Mouse (Mus musculus): ENCODE data around the gene Wnk4. TPM values are rescaled to one million over a fixed set of nuclear protein-coding genes. Genes with fewer than 3 reads are reported as not detected.

Gene Wnk4
- polyA plus RNA-seq, 1 experiment from 2014 or later, result 5.7 TPM

DNA sequence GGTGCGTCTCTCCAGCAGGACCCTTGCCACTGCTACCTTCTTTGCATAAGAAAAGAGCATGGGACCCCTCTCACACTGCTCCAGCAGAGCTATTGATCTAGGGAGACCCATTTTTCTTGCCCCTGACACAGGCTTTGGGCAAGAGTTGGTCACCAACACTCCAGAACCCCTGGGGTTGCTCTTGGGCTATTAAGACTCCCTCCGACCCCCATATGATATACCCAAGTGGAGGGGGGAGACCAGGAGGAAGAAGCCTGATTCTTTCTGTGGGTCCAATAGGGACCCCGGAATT is 3.6 kb downstream of the Wnk4 start:
- Histone ChIP-seq H3K27ac (no peak overlapping the region), H3K9ac (no peak overlapping the region), H3K4me1 (peaks cover 56% of the 10 kb centered on the region), H3K9me3 (no peaks in the 10 kb centered on the region), H3K27me3 (peaks cover 70% of the 10 kb centered on the region), H3K4me3 (replicated peaks) (peak overlapping the region; percentile 10; the same call in 1 of the 2 replicates), H3K36me3 (replicated peaks) (no peaks in the 10 kb centered on the region), H3K4me2 (no peak overlapping the region)
- ATAC-seq (ENCODE audit: low FRiP score), result no peak
- WGBS, result 3% methylated on average over 3 of the region's 3 CpGs

DNA sequence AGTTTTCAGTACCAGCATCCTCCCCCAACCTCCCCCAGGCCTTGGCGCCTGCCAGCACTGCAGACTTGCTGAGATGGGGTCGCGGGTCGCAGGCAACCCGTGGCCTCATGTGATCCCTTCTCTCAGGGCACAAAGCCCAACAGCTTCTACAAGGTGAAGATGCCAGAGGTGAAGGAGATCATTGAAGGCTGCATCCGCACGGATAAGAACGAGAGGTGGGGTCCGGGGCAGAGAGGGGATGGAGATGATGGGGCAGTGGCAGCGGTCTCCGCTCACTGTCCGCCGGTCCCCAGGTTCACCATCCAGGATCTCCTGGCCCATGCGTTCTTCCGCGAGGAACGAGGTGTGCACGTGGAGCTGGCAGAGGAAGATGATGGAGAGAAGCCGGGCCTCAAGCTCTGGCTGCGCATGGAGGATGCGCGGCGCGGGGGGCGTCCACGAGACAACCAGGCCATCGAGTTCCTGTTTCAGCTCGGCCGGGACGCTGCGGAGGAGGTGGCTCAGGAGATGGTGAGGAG is 4.6 kb downstream of the Wnk4 start:
- Histone ChIP-seq H3K4me1 (peaks cover 47% of the 10 kb centered on the region), H3K9me3 (no peaks in the 10 kb centered on the region), H3K27me3 (peaks cover 77% of the 10 kb centered on the region), H3K4me2 (peak overlapping the region; percentile 54), H3K4me3 (replicated peaks) (peak overlapping the region; percentile 32), H3K36me3 (replicated peaks) (no peaks in the 10 kb centered on the region), H3K27ac (no peak overlapping the region), H3K9ac (no peak overlapping the region)
- WGBS, result 2% methylated on average over 31 of the region's 31 CpGs
- ATAC-seq (ENCODE audit: low FRiP score), result no peak

DNA sequence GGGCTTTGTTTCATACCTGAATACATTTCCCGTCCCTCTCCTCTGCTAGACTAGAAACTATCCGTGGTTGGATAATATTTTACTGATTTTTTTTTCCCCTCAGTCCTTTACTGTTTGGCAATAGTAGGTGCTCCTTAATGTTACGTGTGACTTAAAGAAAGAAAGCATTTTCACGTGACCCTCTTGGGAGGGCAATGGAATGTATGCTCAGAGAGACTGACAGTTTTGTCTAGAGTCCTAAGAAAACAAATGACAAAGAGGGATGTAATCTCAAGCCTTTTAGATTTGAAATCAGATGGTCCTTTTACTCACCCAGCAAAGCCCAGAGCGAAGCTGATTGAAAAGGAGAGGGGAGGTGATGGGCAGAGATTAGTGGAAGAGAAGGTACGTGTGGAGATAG is 5.5 kb downstream of the Wnk4 start:
- no peak overlapping the region for H3K27ac ChIP-seq
- H3K9me3 ChIP-seq, result no peaks in the 10 kb centered on the region
- no peak overlapping the region for H3K9ac ChIP-seq
- H3K4me2 ChIP-seq, result no peak overlapping the region
- H3K4me1 ChIP-seq, result peaks cover 38% of the 10 kb centered on the region
- no peak for ATAC-seq (ENCODE audit: low FRiP score)
- 17% methylated on average over 6 of the region's 6 CpGs for WGBS
- H3K36me3 ChIP-seq (replicated peaks), result no peaks in the 10 kb centered on the region
- H3K27me3 ChIP-seq, result peaks cover 77% of the 10 kb centered on the region
- H3K4me3 ChIP-seq (replicated peaks), result no peak overlapping the region

DNA sequence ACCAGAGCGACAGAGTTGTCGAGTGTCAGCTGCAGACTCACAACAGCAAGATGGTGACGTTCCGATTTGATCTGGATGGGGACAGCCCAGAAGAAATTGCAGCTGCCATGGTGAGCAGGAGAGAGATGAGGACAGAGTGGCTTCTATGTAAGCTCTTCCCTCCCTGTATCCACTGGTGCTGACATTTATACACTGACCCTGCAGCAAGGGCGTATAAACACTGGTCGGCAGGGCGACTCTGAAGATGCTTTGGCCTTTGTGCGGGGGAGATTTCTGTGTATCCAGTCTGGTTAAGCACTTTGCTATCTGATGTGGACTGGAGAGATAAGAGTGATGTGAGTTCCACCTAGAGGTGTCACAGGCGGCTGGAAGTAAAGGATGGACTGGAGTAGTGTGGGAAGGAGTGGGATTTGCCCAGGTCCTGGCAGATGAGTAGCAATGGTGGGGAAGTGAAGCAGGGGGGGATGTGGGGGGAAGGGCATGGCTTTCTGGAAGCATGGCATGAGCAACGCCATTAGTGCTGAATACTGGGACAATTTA is 9.3 kb downstream of the Wnk4 start:
- WGBS, result 33% methylated on average over 10 of the region's 10 CpGs
- H3K9ac ChIP-seq, result no peak overlapping the region; the same call in 1 of the 2 replicates
- H3K27ac ChIP-seq, result no peak overlapping the region

DNA sequence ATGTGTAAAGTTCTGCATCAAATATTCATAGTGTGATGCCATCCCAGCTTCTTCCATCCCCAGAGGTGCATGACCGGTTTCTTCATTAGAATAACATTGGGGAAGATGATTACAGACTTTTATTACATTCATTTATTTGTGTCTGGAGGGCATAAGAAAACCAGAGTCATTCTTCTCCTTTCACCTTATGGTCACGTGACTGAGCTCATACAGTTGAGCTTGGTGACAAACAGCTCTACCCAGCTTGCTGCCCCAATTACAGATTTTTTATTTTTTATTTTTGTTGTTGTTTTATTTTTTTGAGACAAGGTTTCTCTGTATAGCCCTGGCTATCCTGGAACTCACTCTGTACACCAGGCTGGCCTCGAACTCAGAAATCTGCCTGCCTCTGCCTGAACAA is 12.1 kb downstream of the Wnk4 start:
- Histone ChIP-seq H3K4me2 (no peak overlapping the region), H3K9me3 (no peaks in the 10 kb centered on the region), H3K27ac (no peak overlapping the region), H3K27me3 (peaks cover 26% of the 10 kb centered on the region; the same call in 1 of the 2 replicates), H3K4me3 (replicated peaks) (no peak overlapping the region), H3K9ac (no peak overlapping the region), H3K36me3 (replicated peaks) (no peaks in the 10 kb centered on the region), H3K4me1 (peaks cover 14% of the 10 kb centered on the region)
- WGBS, result 88% methylated on average over 3 of the region's 3 CpGs
- no peak for ATAC-seq (ENCODE audit: low FRiP score)

More for the DNA sequence above, 9.3 kb downstream of the Wnk4 start:
- H3K9me3 ChIP-seq, result no peaks in the 10 kb centered on the region
- H3K36me3 ChIP-seq (replicated peaks), result no peaks in the 10 kb centered on the region
- H3K4me3 ChIP-seq (replicated peaks), result no peak overlapping the region
- peaks cover 10% of the 10 kb centered on the region for H3K4me1 ChIP-seq
- H3K27me3 ChIP-seq, result peaks cover 43% of the 10 kb centered on the region
- ATAC-seq (ENCODE audit: low FRiP score), result no peak
- H3K4me2 ChIP-seq, result no peak overlapping the region

DNA sequence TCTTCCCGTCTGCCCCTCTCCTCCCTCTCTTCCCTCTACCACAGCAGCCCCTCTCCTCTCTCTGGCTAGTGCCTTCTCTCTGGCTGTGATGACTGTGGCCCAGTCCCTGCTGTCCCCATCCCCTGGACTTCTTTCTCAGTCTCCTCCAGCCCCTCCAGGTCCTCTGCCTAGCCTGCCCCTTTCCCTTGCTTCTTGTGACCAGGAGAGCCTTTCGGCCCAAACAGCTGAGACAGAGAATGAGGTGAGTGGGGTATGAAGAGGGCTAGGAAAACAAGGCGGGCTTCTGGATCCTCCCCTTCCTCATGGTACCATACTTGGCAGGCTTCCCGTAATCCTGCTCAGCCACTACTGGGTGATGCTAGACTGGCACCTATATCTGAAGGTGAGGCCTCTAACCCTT is 14.9 kb downstream of the Wnk4 start:
- H3K4me1 ChIP-seq, result peaks cover 29% of the 10 kb centered on the region
- H3K4me2 ChIP-seq, result no peak overlapping the region
- H3K27me3 ChIP-seq, result peaks cover 15% of the 10 kb centered on the region
- ATAC-seq (ENCODE audit: low FRiP score), result no peak
- no peaks in the 10 kb centered on the region for H3K36me3 ChIP-seq (replicated peaks)
- no peak overlapping the region for H3K4me3 ChIP-seq (replicated peaks)
- H3K9me3 ChIP-seq, result no peaks in the 10 kb centered on the region
- 72% methylated on average over 4 of the region's 4 CpGs for WGBS
- no peak overlapping the region for H3K9ac ChIP-seq
- H3K27ac ChIP-seq, result 0 out of 2 replicates have a peak overlapping the region, but pooled peaks have one; percentile 15

DNA sequence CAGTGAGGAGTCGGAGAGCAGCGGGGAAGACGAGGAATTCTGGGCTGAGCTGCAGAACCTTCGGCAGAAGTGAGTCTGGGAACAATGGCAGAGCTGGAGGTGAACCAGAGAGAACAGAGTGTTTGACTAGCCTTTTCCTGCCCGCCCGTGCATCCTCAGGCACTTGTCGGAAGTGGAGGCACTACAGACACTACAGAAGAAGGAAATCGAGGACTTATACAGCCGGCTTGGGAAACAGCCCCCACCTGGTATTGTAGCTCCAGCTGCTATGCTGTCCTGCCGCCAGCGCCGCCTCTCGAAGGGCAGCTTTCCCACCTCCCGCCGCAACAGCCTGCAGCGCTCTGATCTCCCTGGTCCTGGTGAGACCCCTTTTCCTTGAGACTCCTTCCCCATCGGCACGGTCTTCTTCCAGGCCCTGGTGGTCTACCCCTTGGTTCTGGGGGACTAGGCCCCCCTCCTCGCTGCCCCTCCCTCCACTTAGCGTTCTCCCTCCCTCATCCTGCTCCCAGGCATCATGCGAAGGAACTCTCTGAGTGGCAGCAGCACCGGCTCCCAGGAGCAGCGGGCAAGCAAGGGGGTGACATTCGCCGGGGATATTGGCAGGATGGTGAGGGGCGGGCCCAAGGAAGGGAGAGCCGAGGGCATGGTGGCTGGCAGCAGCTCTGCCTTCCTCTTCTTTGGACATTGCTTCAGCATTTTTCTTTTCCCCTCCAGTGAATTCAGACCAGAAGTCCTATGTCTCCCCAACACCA is 16.1 kb downstream of the Wnk4 start:
- Histone ChIP-seq H3K36me3 (replicated peaks) (no peaks in the 10 kb centered on the region), H3K4me2 (peak overlapping the region; percentile 17), H3K4me1 (peaks cover 29% of the 10 kb centered on the region), H3K9me3 (no peaks in the 10 kb centered on the region), H3K9ac (no peak overlapping the region), H3K4me3 (replicated peaks) (no peak overlapping the region), H3K27ac (no peak overlapping the region), H3K27me3 (peaks cover 26% of the 10 kb centered on the region)
- no peak for ATAC-seq (ENCODE audit: low FRiP score)
- WGBS, result 24% methylated on average over 27 of the region's 27 CpGs

- Histone ChIP-seq H3K27ac (no peak overlapping the region), H3K4me3 (replicated peaks) (peak overlapping the region; percentile 76), H3K27me3 (peaks cover 29% of the 10 kb centered on the region), H3K4me2 (peak overlapping the region; percentile 77), H3K4me1 (peaks cover 29% of the 10 kb centered on the region), H3K36me3 (replicated peaks) (no peaks in the 10 kb centered on the region), H3K9me3 (no peaks in the 10 kb centered on the region), H3K9ac (peak overlapping the region; percentile 76)
- 84% methylated on average over 12 of the region's 12 CpGs for WGBS
- no peak for ATAC-seq (ENCODE audit: low FRiP score)
Observed at GRCm38 (mm10) chr11:101277381-101278222, 17.2 kb downstream of the Wnk4 start.

DNA sequence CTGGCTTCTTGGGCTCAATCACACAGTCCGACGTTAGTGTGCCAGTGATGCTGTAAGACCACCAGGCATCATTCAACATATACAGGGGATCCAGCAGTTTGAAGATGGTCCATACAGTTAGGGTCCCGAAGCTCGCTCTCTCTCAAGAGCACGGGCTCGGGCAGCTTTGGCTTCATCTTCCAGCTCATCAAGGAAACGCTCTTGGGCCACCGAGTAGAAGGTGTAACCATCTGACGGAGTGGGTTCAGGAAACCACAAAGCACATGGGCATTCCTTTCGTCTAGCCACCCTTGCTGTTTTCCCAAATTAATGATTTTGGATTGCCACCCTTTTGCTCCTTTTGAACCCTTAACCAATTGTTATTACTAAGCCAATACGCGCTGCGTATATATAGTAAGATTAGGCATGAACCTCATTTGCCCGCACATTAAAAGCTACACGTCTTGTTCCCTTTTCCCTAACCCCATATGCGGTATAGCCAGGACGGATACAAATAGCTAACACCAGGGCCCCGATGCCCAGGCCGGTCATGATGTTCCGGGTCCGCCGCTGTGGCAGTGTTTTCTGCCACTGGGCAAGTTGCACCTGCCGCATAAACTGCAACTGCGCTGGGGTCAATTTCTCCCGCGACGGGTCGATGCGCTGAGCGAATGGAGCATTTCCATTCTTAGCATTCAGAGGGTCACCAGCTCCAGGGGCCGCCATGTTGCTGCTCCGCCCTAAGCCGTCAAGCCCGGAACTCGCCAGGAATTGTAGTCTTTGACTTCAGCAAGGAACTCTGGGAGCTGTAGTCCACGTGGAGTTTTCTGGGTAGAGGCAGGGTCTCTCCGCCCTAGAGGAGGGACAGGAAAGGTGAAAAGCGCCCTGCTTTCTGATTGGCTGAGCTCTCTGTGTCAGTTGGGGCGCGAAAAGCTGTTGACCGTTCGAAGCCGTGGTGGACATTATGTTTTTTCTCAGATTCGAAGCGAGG is 18.1 kb downstream of the Wnk4 start, which contains the start of the genes Cntd1 and Coa3:
Gene Cntd1, plus strand, starts transcription at position 790 of the 970 bp plus-strand sequence.
Gene Coa3, minus strand, starts transcription at position 892 of the 970 bp plus-strand sequence.
- 11% methylated on average over 45 of the region's 45 CpGs for whole genome bisulfite sequencing
- Histone ChIP-seq H3K27me3 (peaks cover 29% of the 10 kb centered on the region), H3K4me1 (peaks cover 37% of the 10 kb centered on the region), H3K27ac (peak within 1 kb of the TSS; percentile 56; the same call in 1 of the 2 replicates), H3K4me2 (peak within 1 kb of the TSS; percentile 77), H3K36me3 (replicated peaks) (no peaks in the 10 kb centered on the region), H3K4me3 (replicated peaks) (peak within 1 kb of the TSS; percentile 76), H3K9me3 (no peaks in the 10 kb centered on the region), H3K9ac (peak within 1 kb of the TSS; percentile 76)
- ATAC-seq (ENCODE audit: low FRiP score), result peak; percentile 95

DNA sequence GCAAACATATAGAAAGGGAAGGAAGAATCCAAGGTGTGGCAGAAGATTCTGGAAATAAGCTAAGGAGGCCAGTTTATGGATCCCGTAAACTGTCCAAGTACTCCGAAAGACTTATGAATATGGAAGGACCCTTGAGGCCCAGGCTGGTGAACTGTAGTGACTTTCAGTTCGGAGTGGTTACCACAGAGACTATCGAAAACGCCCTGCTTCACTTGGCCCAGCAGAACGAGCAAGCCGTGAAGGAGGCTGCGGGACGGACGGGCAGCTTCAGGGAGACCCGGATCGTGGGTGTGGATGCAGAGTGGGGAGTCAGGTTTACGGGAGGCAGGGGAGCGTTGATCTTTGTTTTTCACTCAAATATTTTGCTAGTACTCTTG is 18.8 kb downstream of the Wnk4 start:
- 63% methylated on average over 14 of the region's 14 CpGs for WGBS

DNA sequence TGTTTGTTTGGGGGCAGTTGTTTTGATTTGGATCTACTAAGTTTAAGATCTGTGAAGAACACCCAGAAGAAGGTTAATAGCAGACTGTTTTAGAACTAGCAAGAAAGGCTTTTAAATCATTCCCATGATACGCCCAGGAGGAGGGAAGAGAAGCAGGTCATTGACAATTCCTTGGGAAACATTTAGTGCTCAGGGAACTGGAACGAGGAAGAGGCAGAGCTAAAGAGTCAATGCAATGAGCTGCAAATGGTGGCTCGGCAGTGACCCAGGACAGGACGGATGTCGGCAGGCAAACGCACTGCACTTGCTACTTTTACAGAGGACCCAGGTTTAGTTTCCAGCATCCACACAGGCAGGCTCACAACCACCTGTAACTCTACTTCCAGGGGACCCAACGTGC is 20.5 kb downstream of the Wnk4 start:
- H3K27ac ChIP-seq, result no peak overlapping the region
- peaks cover 29% of the 10 kb centered on the region for H3K27me3 ChIP-seq
- no peak for ATAC-seq (ENCODE audit: low FRiP score)
- H3K9ac ChIP-seq, result no peak overlapping the region
- H3K4me2 ChIP-seq, result no peak overlapping the region
- peaks cover 38% of the 10 kb centered on the region for H3K4me1 ChIP-seq
- no peaks in the 10 kb centered on the region for H3K9me3 ChIP-seq
- 59% methylated on average over 7 of the region's 7 CpGs for WGBS
- peaks cover 2% of the 10 kb centered on the region; the same call in 1 of the 2 replicates for H3K36me3 ChIP-seq (replicated peaks)
- H3K4me3 ChIP-seq (replicated peaks), result no peak overlapping the region

More for the DNA sequence above, 18.8 kb downstream of the Wnk4 start:
- H3K4me3 ChIP-seq (replicated peaks), result peak overlapping the region; percentile 76
- no peak overlapping the region for H3K9ac ChIP-seq
- no peak overlapping the region for H3K27ac ChIP-seq
- peaks cover 29% of the 10 kb centered on the region for H3K27me3 ChIP-seq
- H3K36me3 ChIP-seq (replicated peaks), result no peaks in the 10 kb centered on the region
- H3K9me3 ChIP-seq, result no peaks in the 10 kb centered on the region
- peak; percentile 18; the same call in 1 of the 2 replicates for ATAC-seq (ENCODE audit: low FRiP score)
- peaks cover 38% of the 10 kb centered on the region for H3K4me1 ChIP-seq
- peak overlapping the region; percentile 77 for H3K4me2 ChIP-seq

Measured in forebrain, embryonic 12.5 days (tissue).